8 mouse cellular contexts compared by ENCODE assay signal in genomic region chr4:152296874-152297861, GRCm38 (mm10). TPM values are rescaled to one million over a fixed set of nuclear protein-coding genes. Genes with fewer than 3 reads are reported as not detected.
DNase-seq lines count a peak whose midpoint lies in the region; ATAC-seq lines count a peak whose summit lies in the region.

Gene Icmt (plus strand): TSS chr4:152297227.

- H3K4me1 ChIP-seq in brown adipose tissue, adult 24 weeks (ENCODE audit: control insufficient read depth, insufficient read depth, insufficient read length, low read length) = peaks cover 8% of the 10 kb centered on the region
- peaks cover 32% of the 10 kb centered on the region for H3K4me1 ChIP-seq in heart, embryonic 13.5 days
- H3K4me1 ChIP-seq in liver, embryonic 12.5 days = peaks cover 31% of the 10 kb centered on the region
- H3K4me1 ChIP-seq in stomach, embryonic 15.5 days = peaks cover 19% of the 10 kb centered on the region

- peak within 1 kb of the TSS; percentile 89 for H3K27ac ChIP-seq in brown adipose tissue, adult 24 weeks (replicated peaks; ENCODE audit: low read depth, low read length)
- H3K27ac ChIP-seq in heart, embryonic 13.5 days (replicated peaks) = peak within 1 kb of the TSS; percentile 82
- H3K27ac ChIP-seq in liver, embryonic 12.5 days = peak within 1 kb of the TSS; percentile 91
- peak within 1 kb of the TSS; percentile 84 for H3K27ac ChIP-seq in stomach, embryonic 15.5 days

- WGBS in heart, embryonic 13.5 days = under 1% methylated on average over 118 of the region's 119 CpGs
- WGBS in liver, embryonic 12.5 days (ENCODE audit: insufficient replicate concordance) = under 1% methylated on average over 119 of the region's 119 CpGs
- under 1% methylated on average over 119 of the region's 119 CpGs for WGBS in stomach, embryonic 15.5 days

- peak; percentile 100 for DNase-seq in CD4-positive, CD25-positive, alpha-beta regulatory T cell, adult 2 months (ENCODE audit: low read depth, low spot score)
- peak; percentile 55 for DNase-seq in fat pad, adult 2 months (ENCODE audit: extremely low read depth, low read depth, low spot score)
- DNase-seq in kidney, postnatal 10 days = peak; percentile 100
- peak; percentile 99 to 100 for DNase-seq in natural killer cell, adult 2 months (ENCODE audit: low spot score in 2 of 2)

- peak within 1 kb of the TSS; percentile 98 for H3K9ac ChIP-seq in heart, embryonic 13.5 days
- H3K9ac ChIP-seq in liver, embryonic 12.5 days = peak within 1 kb of the TSS; percentile 96
- H3K9ac ChIP-seq in stomach, embryonic 15.5 days = peak within 1 kb of the TSS; percentile 93

- peak within 1 kb of the TSS; percentile 89 for H3K4me3 ChIP-seq in brown adipose tissue, adult 24 weeks (ENCODE audit: insufficient read depth, low read depth, low read length)
- peak within 1 kb of the TSS; percentile 80 for H3K4me3 ChIP-seq in heart, embryonic 13.5 days
- peak within 1 kb of the TSS; percentile 97 for H3K4me3 ChIP-seq in liver, embryonic 12.5 days
- H3K4me3 ChIP-seq in stomach, embryonic 15.5 days (replicated peaks) = peak within 1 kb of the TSS; percentile 84

- H3K36me3 ChIP-seq in heart, embryonic 13.5 days = peaks cover 29% of the 10 kb centered on the region
- peaks cover 31% of the 10 kb centered on the region for H3K36me3 ChIP-seq in liver, embryonic 12.5 days
- H3K36me3 ChIP-seq in stomach, embryonic 15.5 days = peaks cover 13% of the 10 kb centered on the region; the same call in 1 of the 2 replicates

- no peaks in the 10 kb centered on the region for H3K9me3 ChIP-seq in heart, embryonic 13.5 days
- H3K9me3 ChIP-seq in liver, embryonic 12.5 days (replicated peaks) = no peaks in the 10 kb centered on the region
- H3K9me3 ChIP-seq in stomach, embryonic 15.5 days = no peaks in the 10 kb centered on the region

- H3K27me3 ChIP-seq in heart, embryonic 13.5 days (replicated peaks) = peaks cover 20% of the 10 kb centered on the region
- peaks cover 21% of the 10 kb centered on the region for H3K27me3 ChIP-seq in liver, embryonic 12.5 days (replicated peaks)
- peaks cover 19% of the 10 kb centered on the region for H3K27me3 ChIP-seq in stomach, embryonic 15.5 days (replicated peaks)

- ATAC-seq in heart, embryonic 13.5 days (ENCODE audit: extremely low read depth, insufficient number of reproducible peaks, low FRiP score, low TSS enrichment) = peak; percentile 95
- ATAC-seq in liver, embryonic 12.5 days = peak; percentile 94
- peak; percentile 96 for ATAC-seq in stomach, embryonic 15.5 days (ENCODE audit: insufficient read depth, low FRiP score, low read depth)

- H3K4me2 ChIP-seq in heart, embryonic 13.5 days = peak within 1 kb of the TSS; percentile 93
- H3K4me2 ChIP-seq in liver, embryonic 12.5 days = peak within 1 kb of the TSS; percentile 91
- peak within 1 kb of the TSS; percentile 95 for H3K4me2 ChIP-seq in stomach, embryonic 15.5 days

RNA-seq across cellular contexts. Expression of gene Icmt, which starts in this region (rescaled TPM):
- 17.5 and 20.7 TPM in 2 replicates for polyA plus RNA-seq in brown adipose tissue, adult 24 weeks (2012; ENCODE audit: insufficient read depth, insufficient read length, missing spikeins)
- 16.8 and 19.7 TPM in 2 replicates for polyA plus RNA-seq in heart, embryonic 13.5 days (2015; fragmentation: Nextera tagmentation; extraction: Ambion mirVana)
- 11.8 and 14.4 TPM in 2 replicates for polyA plus RNA-seq in liver, embryonic 12.5 days (2016; fragmentation: Nextera tagmentation; extraction: Ambion mirVana)
- 19.1 and 21.4 TPM in 2 replicates for polyA plus RNA-seq in stomach, embryonic 15.5 days (2015; fragmentation: Nextera tagmentation; extraction: Ambion mirVana)

Comparison
In these comparisons a context has a peak if more than half of its experiments do, and no peak if none do; other contexts are left out.
1. Peak in every context shown above with its lines: DNase-seq, ATAC-seq, H3K4me3 ChIP-seq and H3K27ac ChIP-seq.